Mouse (Mus musculus) gastrocnemius, postnatal 10 days (tissue): ENCODE measurements at regions not wholly inside any gene's neighbourhood (a gene's known extent, or its start where the extent isn't known, plus 50 kb on each side); places are given as distances from the start of the nearest gene placed in this dataset.
A peak's percentile ranks its signal among the peaks of the same experiment; 100 is the strongest.

ENCODE experiments used
- DNase-seq: peaks from one replicate; pipeline ENCODE4 v3.0.0; 2021; ENCODE audit warnings: mixed read lengths

GRCm38 (mm10) chr15:36380461-36381227 lies 626.9 kb downstream of the Zfp706 start:
- DNase-seq = no peak

DNA sequence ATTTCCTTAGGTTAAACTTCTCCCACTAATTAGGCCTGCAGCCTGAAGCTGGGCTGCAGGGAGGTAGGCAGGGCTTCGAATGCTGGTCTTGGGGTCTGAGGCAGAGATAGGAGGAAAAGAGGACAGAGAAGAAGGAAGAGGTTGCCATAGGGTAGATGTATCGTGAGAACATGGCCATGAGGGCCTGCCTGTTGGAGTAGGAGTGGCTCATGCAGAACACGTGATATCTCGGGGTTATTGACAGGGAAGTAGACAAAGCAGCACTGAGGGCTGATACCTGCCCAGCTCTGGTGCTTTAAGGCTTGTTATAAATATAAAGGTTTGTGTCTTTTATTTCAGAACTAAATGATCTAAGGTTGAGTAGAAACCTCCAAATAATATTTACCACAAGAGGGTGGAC lies 628.9 kb downstream of the Zfp706 start:
- no peak for DNase-seq

DNA sequence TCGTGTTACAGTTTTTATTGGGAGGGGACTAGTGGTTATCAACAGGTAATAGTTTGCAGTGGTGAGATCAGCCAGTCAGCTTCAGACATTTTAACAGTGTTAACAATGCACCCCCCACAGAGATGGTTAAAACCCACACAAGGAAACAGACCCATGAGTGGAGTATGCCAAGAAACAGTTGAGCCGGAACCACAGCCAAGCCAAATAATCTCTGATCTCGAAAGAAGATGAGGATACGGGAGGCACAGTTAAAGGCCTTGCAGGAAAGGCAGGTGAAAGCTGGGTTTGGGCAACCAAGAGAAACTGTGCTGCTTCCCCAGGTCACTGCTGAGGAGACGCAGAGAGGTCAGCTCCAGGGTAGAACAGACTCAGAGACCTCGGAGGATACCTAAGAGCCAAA lies 631.0 kb downstream of the Zfp706 start:
- DNase-seq = no peak

GRCm38 (mm10) chr15:36375549-36375885 lies 632.1 kb downstream of the Zfp706 start:
- DNase-seq = no peak

GRCm38 (mm10) chr15:36374732-36375548 lies 632.6 kb downstream of the Zfp706 start:
- DNase-seq = peak; percentile 38

DNA sequence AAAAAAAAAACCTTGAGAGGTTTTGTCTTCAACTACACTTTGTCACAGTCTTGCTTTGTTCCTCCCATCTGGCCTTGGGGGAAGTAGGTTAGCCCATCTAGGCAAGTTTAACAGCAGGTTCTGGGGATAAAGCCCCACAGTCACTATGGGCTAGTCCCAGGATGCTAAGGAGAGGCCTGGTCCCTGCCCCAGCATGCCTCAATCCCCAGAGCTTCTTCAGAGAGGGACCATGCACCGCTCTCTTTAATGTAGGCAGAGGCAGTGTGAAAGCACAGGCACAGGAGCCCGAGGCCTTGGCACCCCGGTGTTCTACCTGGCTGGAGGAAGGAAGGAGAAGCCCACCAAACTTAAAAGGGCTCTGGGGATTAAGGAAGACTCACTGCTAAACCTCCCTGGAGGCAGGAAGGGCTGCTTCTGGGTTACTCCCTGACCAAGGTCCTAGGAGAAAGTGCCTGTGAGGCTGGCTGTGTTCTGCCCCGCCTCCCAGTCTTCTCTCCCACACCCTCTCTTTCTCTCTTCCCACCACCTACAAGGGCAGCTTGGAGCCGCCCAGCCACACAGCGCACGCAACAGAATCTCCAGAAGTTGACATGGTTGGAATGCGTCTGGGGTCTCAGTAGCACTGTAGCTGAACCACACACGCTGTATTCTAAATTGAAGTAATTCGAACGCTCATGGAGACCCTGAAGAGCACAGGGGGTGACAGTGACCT lies 633.5 kb downstream of the Zfp706 start:
- DNase-seq = no peak

DNA sequence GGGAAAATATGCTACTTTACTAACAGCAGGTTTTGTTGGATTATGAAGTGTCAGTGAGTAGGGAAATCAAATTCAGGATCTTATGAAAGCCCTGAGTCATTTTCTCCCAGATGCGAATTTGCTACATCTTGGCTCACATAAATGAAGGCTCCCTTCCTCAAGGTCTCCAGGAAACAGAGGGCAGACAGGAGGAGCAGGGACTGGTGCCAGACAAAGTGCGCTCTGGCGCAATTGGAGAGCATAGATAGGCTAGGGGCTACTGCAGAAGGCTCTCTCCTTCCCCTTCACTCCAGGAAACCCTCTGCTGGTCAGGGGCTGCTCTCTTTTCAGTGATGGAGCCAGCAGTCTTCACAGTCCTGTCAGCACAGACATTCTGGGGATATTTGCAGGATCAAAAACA lies 634.1 kb downstream of the Zfp706 start:
- no peak for DNase-seq

- DNase-seq = no peak
Measured at GRCm38 (mm10) chr15:36371382-36371781, 636.2 kb downstream of the Zfp706 start.

DNA sequence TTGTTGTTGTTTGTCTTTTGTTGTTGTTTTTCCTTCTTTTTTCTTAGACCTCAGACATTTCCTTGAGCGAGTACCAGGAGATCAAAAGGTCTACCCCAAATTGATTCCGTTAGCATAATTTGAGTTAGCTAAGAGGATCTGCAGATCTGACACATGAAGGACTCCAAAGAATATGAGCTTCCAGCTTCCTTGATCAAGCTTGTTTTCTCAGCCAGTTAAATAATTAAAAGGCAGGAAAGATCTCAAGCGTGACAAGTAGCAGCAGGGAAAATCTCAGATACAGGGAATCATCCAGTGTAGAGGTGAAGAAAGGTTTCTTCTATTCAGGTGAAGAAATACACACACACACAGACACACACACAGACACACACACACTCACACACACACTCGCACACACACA lies 636.7 kb downstream of the Zfp706 start:
- DNase-seq = no peak

DNA sequence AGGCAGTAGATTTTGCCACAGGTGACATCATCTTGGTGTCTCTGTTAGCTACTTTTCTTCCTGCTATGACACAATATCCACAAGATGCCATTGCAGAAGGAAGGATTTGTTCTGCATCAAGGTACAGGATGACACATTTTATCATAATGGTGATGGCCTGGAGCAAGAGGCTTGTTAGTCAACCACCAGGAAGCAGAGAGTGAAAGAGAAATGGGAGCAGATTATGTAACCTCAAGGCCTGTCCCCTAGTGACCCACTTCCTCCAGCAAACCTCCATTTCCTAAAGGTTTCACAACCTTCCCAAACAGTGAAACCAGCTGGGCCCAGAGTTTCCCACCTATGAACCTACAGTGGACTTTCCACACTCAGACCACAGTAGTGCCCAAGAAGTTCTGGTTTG lies 640.3 kb downstream of the Zfp706 start:
- no peak for DNase-seq

- DNase-seq = no peak
Measured at GRCm38 (mm10) chr15:36364757-36365156, 642.8 kb downstream of the Zfp706 start.

DNA sequence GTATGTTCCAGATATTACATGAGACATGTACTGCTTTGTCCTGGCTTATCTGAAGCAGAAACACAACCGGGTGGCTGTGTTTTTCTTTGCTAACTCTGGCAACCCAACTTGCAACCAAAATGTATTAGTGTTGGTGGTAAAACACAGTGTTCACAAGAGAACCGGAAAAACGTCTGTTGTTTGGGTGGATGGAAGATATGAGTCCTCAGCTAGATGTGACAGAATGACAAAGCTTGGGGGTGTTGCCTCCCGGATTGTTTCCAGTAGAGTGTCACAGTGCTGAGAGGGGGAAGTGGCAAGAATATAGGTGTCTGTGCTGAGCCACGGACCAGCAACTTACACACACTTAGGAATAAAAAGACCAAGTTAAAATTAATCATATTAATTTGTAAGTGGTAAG lies 643.5 kb downstream of the Zfp706 start:
- DNase-seq = no peak

DNA sequence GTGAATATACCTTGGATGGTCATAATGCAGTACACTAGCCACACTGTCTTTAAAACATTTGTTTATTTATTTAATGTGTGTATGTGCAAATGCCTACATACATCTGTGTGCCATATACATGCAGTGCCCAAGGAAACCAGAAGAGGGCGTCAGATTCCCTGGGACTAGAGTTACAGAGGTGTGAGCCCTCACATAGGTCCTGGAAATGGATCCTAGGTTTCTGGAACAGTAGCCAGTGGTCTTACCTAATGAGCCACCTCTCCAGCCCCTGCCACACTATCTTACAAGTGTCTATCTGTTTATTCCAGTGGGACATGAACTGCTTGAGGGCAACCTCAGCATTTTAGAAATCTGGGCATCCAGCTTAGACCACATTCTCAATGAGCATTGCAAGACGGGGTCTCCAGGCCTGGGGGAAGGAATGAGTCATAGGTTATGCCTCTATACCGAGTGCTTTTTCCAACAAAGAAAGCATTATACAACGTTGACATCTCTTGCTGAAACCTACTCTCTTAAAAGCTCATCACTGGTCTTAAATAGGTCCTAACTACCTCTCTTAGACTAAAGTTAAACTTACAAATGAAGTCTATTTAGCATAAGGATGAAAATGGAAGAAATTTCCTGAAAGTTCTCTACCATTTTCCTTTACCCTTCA lies 644.5 kb downstream of the Zfp706 start:
- DNase-seq = no peak

- DNase-seq = no peak
Measured at GRCm38 (mm10) chr15:36361522-36362148, 645.9 kb downstream of the Zfp706 start.

DNA sequence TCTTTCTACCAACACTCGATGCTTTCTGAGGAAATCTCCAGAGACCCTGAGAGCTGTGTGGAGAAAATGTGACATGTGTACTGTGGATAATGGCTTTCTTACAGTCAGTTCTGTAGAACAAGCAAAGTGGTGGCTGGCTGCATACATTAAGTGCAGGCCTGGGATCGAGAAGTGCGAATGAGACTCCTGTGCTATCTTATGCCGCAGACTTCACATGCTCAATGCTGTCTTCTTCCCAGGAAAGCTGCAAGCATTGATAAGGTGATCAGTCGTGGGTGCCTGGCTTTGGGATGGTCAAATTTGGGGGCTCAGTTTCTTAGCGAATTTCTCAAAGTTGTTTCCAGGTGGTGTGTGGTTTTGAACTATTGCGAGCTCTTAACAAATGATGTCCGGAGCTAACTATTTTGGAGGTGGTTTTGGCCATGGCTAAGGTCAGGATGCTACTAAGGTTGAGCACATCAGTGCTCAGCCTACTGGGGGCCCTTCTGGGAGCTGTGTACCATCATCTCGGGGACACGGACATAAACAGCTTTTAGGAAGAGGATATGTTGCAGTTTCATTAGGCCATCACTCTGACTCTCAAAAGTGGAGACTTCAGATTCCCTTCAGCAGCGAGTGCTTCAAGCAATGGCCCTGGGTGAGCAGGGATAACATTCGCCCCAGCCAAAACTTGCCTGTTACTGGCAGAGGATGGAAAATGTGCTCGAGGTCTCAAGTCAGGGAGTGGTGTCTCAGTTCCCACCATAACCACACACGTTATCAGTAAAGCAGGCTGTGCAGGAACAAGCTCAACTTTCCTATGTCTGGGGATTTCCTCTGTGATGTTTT lies 646.7 kb downstream of the Zfp706 start:
- no peak for DNase-seq

GRCm38 (mm10) chr15:36355851-36356250 lies 651.7 kb downstream of the Zfp706 start:
- no peak for DNase-seq

GRCm38 (mm10) chr15:36354545-36354944 lies 653.0 kb downstream of the Zfp706 start:
- no peak for DNase-seq

GRCm38 (mm10) chr15:36353793-36354192 lies 653.8 kb downstream of the Zfp706 start:
- no peak for DNase-seq

DNA sequence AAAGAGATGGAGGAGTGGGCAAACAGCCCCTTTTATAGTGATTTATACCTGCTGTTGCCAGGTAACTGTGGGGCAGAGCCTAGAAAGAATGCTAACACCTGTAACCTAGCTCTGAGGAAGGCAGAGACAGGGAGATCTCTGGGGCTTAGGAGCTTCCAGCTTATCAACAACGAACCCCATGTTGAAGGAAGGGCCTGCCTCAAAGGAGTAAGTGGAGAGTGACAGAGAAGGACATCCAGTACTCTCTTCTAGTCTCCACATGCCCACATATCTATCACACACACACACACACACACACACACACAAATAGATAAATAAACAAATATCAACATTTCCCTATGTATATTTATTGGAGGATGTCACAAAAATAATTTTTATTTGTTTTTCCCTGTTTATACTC lies 654.6 kb downstream of the Zfp706 start:
- DNase-seq = no peak

GRCm38 (mm10) chr15:36351693-36352092 lies 655.9 kb downstream of the Zfp706 start:
- no peak for DNase-seq

GRCm38 (mm10) chr15:36348348-36348747 lies 659.2 kb downstream of the Zfp706 start:
- DNase-seq = no peak
